Mouse (Mus musculus) small intestine, adult 2 months (tissue): ENCODE results near the gene Gja1. TPM values are rescaled to one million over a fixed set of nuclear protein-coding genes. Genes with fewer than 3 reads are reported as not detected.
A peak's percentile ranks its signal among the peaks of the same experiment; 100 is the strongest.

Experiments used
- H3K27ac ChIP-seq: fragments of 200-500 bp; 2 replicates; pipeline ENCODE4 v1.5.1; 2012; ENCODE audit warnings: low read depth, low read length, control low read depth, inconsistent platforms; ENCODE audit not compliant: insufficient read depth
- H3K27me3 ChIP-seq: fragments of 200-500 bp; 2 replicates; pipeline ENCODE4 v1.6.1; 2012; ENCODE audit warnings: mild to moderate bottlenecking, moderate library complexity, low read length, inconsistent platforms; ENCODE audit not compliant: control insufficient read depth, insufficient read depth
- H3K36me3 ChIP-seq: fragments of 200-500 bp; 2 replicates; pipeline ENCODE4 v1.6.1; 2012; ENCODE audit warnings: mild to moderate bottlenecking, low read length, control low read depth, inconsistent platforms; ENCODE audit not compliant: control insufficient read depth, insufficient read depth
- H3K4me1 ChIP-seq: fragments of 200-500 bp; 2 replicates; pipeline ENCODE4 v1.6.1; 2012; ENCODE audit warnings: low read length, inconsistent platforms, mixed read lengths; ENCODE audit not compliant: control insufficient read depth, insufficient read depth, insufficient read length
- H3K4me3 ChIP-seq: fragments of 200-500 bp; 2 replicates; pipeline ENCODE4 v1.5.1; 2012; ENCODE audit warnings: low read depth, mild to moderate bottlenecking, control low read depth, inconsistent platforms, low read length, moderate library complexity
- CTCF ChIP-seq: fragments of 200-500 bp; IDR thresholded peaks from 2 replicates; pipeline ENCODE4 v1.5.1; 2012; ENCODE audit warnings: low read depth, mild to moderate bottlenecking, control low read depth, inconsistent platforms, low read length, moderate library complexity, mixed read lengths; ENCODE audit not compliant: insufficient replicate concordance, insufficient read length; ENCODE audit errors: extremely low read depth
- POLR2A ChIP-seq: fragments of 200-500 bp; IDR thresholded peaks from 2 replicates; pipeline ENCODE4 v1.6.1; 2012; ENCODE audit warnings: low read depth, mild to moderate bottlenecking, control low read depth, inconsistent platforms, low read length, moderate library complexity
- whole genome bisulfite sequencing: fragments of 180-500 bp; shearing (Covaris S2); methylation state at CpG from one replicate; pipeline ENCODE4 v1.1.7; 2018; 5-methylcytosine and 5-hydroxymethylcytosine counted together
- polyA plus RNA-seq: library from polyadenylated mRNA; depleted of rRNA; stranded (reverse); fragments of >200 nt; gene quantifications from 2 replicates; pipeline ENCODE4 v1.2.3, GENCODE M21; 2012; rRNA removed

The Gja1 gene
- polyA plus RNA-seq: 3.3 and 3.7 TPM in 2 replicates

DNA sequence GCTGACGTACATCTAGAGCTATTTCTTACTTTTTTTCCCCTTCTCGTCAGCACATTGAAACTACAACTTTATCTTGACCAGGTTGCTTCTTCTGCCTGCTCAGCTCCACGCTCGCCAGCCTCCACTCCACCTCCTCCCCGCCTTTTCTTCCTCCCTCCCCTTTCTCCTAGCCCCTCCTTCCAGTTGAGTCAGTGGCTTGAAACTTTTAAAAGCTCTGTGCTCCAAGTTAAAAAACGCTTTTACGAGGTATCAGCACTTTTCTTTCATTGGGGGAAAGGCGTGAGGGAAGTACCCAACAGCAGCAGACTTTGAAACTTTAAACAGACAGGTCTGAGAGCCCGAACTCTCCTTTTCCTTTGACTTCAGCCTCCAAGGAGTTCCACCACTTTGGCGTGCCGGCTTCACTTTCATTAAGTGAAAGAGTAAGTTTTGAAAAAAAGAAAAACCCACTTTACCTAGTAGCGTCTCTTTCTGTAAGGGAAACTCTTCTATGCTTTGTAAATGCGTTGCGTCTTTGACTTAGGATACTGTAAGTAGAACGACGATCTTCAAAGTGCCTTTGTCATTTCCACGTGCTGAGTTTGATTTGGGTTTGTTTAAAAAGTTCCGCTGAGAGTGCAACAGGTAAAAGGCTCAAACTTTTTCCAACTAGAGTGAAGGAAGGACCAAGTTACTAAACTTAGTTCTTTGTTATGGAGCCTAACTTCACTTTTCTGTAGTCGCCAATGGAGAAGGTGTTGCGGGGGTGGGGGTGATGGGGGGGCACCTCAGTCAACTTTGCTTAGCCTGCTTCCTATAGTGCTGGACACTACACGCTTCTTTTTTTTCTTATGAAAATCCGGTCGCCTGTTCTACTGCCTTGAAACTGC lies at the start of gene Gja1:
Gene Gja1 (plus strand): TSS at position 234 of the 869 bp plus-strand sequence.
- no peaks in the 10 kb centered on the region for H3K4me1 ChIP-seq
- under 1% methylated on average over 23 of the region's 23 CpGs for WGBS
- no peaks in the 10 kb centered on the region for H3K36me3 ChIP-seq
- 0 out of 2 replicates have a peak, but pooled peaks cover 6% of the 10 kb centered on the region for H3K27me3 ChIP-seq
- peak within 1 kb of the TSS; percentile 64 for H3K4me3 ChIP-seq
- peak within 1 kb of the TSS; percentile 62 for H3K27ac ChIP-seq
- TF ChIP-seq POLR2A (no peak), CTCF (no peak)

DNA sequence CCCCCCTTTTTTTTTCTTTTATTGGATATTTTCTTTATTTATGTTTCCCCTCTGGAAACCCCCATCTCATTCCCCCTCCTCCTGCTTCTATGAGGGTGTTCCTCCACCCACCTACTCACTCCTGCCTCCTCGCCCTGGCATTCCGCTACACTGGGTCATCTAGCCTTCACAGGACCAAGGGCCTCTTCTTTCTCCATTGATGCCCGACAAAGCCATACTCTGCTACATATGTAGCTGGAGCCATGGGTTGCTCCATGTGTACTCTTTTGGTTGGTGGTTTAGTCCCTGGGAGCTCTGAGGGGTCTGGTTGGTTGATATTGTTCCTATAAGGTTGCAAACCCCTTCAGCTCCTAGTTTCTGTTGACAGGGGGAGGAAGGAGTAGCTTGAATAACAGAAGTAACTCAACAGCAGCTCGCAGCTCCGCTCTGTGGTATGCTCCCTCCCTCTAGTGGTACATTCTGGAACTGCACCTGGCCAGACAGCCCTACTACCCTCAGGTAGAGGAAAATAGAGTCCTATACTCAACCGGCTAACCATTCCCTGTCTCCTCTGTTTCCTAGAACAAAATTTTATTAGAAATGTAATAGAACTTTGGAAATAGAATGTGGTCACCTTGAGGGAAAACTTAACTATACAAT lies 38.2 kb upstream of the Gja1 start:
- H3K27me3 ChIP-seq: no peaks in the 10 kb centered on the region
- H3K27ac ChIP-seq: no peak overlapping the region
- H3K36me3 ChIP-seq: no peaks in the 10 kb centered on the region
- WGBS: 58% methylated on average over 6 of the region's 6 CpGs
- TF ChIP-seq CTCF (peak; percentile 75; the same call in 1 of the 2 replicates), POLR2A (no peak)
- H3K4me1 ChIP-seq: no peaks in the 10 kb centered on the region
- no peak overlapping the region for H3K4me3 ChIP-seq

DNA sequence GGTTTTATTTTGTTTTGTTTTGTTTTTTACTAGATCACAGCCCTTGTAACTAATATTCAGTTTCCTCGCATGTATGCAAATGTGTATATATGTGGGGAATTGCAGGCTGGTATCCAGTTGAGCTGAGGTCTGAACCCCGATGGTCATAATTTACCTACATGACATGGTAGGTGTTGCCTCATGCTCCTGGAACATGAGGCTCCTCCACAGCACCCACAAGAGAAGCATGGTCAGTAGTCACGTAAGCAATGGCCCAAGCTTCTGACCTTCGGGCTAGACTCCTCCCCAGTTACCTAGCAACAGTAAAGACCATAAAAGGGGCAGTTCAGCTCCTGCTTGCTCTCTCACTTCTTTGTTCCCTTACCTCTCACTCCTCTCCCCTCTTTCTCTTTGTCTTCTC lies 16.7 kb upstream of the Gja1 start:
- Histone ChIP-seq H3K4me1 (no peaks in the 10 kb centered on the region), H3K27me3 (no peaks in the 10 kb centered on the region), H3K27ac (no peak overlapping the region), H3K4me3 (no peak overlapping the region), H3K36me3 (no peaks in the 10 kb centered on the region)
- 63% methylated on average over 4 of the region's 4 CpGs for WGBS
- TF ChIP-seq CTCF (no peak), POLR2A (no peak)

DNA sequence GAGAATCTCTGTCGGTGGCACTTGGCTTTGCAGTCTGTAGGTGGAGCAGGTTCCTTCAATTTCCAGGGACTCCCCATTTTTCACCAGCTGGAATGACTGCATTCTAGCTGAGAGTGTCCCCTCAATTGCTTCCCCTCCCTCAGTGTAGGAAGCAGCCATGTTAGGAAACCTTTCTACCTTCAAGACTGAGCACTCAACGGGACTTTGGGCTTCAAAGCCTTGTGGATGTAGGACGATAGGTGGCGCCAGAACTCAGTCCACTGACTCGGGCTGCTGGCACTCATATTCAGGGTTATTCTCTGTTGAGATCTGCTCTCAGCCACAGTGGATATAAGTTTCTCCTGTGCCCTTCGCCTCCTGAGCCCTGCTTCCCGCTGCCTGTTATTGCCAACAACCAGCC lies 8.1 kb upstream of the Gja1 start:
- Histone ChIP-seq H3K27ac (no peak overlapping the region), H3K36me3 (no peaks in the 10 kb centered on the region), H3K4me1 (no peaks in the 10 kb centered on the region), H3K27me3 (no peaks in the 10 kb centered on the region), H3K4me3 (no peak overlapping the region)
- TF ChIP-seq CTCF (peak; percentile 56; the same call in 1 of the 2 replicates), POLR2A (no peak)
- 16% methylated on average over 7 of the region's 7 CpGs for WGBS

DNA sequence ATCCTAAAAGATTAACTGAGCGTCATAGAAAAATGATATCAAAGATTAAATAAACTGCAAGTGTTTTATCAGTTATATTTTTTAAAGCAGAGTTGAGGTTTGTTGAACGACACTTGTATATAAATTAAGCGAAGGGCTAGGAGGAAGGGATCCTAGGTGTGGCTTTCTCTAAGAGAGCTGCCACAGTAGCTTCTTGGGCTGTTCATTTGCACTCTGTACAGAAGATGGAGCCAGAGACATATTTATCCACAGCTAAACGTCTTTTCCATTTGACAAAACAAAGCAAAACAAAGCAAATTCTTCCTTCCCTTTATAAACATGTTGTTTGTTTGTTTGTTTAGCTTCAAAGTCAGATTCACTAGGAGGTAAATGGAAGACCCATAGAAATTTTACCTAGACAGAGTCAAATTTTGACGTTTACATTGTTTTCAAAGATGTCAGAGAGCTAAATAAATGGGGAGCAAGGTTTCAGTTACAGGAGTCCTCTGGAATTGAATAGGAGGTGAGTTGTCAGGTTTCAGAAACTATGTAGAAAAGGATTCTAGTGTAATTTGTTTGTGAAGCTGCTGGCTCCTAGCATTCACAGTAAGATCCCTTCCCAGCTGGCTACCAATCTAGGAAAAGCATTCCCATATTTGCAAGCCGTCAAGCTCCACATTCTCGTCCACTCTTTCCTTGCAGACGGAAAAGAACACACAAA lies 4.0 kb upstream of the Gja1 start:
- H3K36me3 ChIP-seq: no peaks in the 10 kb centered on the region
- 22% methylated on average over 8 of the region's 8 CpGs for WGBS

DNA sequence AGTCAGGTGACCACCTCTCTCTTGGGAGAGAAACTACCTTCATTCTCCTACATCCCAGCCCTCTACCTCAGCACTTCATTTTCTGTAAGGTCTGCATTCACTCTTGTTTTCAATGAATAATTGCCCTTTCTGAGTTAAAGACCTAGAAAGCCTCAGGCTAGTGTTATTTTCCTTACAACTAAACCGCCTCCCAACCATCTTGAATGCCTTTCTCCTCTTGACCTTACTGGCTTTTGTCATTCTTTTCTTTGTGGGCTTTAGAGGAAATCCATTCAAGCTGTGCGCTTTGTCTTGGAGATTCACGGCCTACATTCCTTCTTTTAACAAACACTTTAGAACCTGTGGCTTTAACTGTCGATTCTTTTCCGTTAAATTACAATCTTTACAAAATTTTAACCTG lies 3.0 kb upstream of the Gja1 start:
- Histone ChIP-seq H3K27ac (no peak overlapping the region), H3K4me3 (no peak overlapping the region), H3K4me1 (no peaks in the 10 kb centered on the region), H3K27me3 (0 out of 2 replicates have a peak, but pooled peaks cover 6% of the 10 kb centered on the region), H3K36me3 (no peaks in the 10 kb centered on the region)
- TF ChIP-seq CTCF (no peak), POLR2A (no peak)
- 75% methylated on average over 5 of the region's 5 CpGs for WGBS

More for the DNA sequence above, 4.0 kb upstream of the Gja1 start:
- no peak for TF ChIP-seq POLR2A
- no peak for TF ChIP-seq CTCF
- Histone ChIP-seq H3K27me3 (0 out of 2 replicates have a peak, but pooled peaks cover under 1% of the 10 kb centered on the region), H3K27ac (no peak overlapping the region), H3K4me3 (no peak overlapping the region), H3K4me1 (no peaks in the 10 kb centered on the region)

DNA sequence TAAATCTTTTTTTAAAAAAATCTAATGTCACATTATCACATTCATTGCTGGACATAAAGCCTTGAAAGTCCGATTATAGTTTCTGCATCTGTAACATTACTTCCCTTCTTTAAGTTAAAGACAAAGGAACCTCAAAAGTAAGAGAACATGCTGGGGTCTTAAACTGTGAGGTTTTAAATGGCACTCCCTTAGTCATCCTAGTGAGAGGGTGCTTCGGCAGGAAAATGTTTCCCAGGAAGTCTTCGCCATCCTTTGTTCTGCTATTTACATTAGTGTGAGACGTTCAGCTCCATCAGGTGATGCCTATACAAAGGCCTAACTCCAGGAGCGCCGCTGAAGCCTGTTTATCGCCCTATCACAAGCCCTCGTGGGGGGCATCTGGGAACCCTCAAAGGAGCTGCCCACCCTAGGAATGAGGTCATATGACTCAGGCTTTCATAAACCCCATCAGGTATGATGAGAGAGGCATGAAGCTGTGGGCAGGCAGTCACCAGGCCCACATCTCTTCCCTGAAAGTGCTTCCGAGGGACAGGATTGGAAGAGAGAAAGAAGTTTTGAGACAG lies 1.1 kb upstream of the Gja1 start:
- 0 out of 2 replicates have a peak, but pooled peaks cover 6% of the 10 kb centered on the region for H3K27me3 ChIP-seq
- WGBS: 68% methylated on average over 9 of the region's 9 CpGs

More for the DNA sequence above, 1.1 kb upstream of the Gja1 start:
- H3K36me3 ChIP-seq: no peaks in the 10 kb centered on the region
- no peaks in the 10 kb centered on the region for H3K4me1 ChIP-seq
- TF ChIP-seq POLR2A (no peak), CTCF (no peak)
- H3K27ac ChIP-seq: no peak overlapping the region
- H3K4me3 ChIP-seq: no peak overlapping the region
